ENCODE assay signal across 10 mouse cellular contexts in the genomic region with DNA sequence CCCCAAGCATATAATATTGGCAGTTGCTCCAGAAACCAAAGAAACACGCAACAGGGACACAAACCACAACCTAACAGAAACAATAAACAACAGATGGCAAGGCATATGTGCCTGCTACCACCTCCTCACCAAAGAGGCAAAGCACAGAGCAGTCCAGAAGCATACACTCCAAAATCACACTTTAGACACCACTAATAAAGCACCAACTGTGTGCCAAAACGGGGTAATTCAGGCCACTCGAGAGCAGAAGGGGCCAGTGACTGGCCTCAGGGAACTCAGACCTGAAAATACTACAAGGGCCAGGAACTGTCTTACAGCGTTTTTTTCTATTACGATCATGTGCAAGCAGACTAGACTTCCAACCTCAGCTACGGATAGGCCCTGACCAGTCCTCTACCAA. TPM values are rescaled to one million over a fixed set of nuclear protein-coding genes. Genes with fewer than 3 reads are reported as not detected.
DNase-seq lines count a peak whose midpoint lies in the region; ATAC-seq and TF ChIP-seq lines count a peak whose summit lies in the region.
"Had no signal": no experiment of that assay in that cellular context is flagged by ENCODE, and none has a peak within 500 bp of the region (broad histone marks: within the 10 kb centered on the region; RNA-seq: fewer than 3 reads in every experiment).

No protein-coding gene starts in this region.

- H3K27ac ChIP-seq in embryonic facial prominence, embryonic 13.5 days, result no peak overlapping the region
- H3K27ac ChIP-seq in embryonic facial prominence, embryonic 10.5 days (replicated peaks), result no peak overlapping the region
- H3K27ac ChIP-seq in liver, embryonic 14.5 days, result no peak overlapping the region
- H3K27ac ChIP-seq: neural tube, embryonic 13.5 days had no signal

- H3K4me2 ChIP-seq in embryonic facial prominence, embryonic 13.5 days, result peak overlapping the region; percentile 16; the same call in 1 of the 2 replicates
- peak overlapping the region; percentile 18; the same call in 1 of the 2 replicates for H3K4me2 ChIP-seq in liver, embryonic 14.5 days (ENCODE audit: low read depth)
- H3K4me2 ChIP-seq: neural tube, embryonic 13.5 days had no signal

- H3K36me3 ChIP-seq in embryonic facial prominence, embryonic 13.5 days, result no peaks in the 10 kb centered on the region
- H3K36me3 ChIP-seq in embryonic facial prominence, embryonic 10.5 days (replicated peaks), result peaks cover 3% of the 10 kb centered on the region; the same call in 1 of the 2 replicates
- H3K36me3 ChIP-seq in liver, embryonic 14.5 days (replicated peaks; ENCODE audit: control insufficient read depth, insufficient read depth, low read depth), result no peaks in the 10 kb centered on the region
- H3K36me3 ChIP-seq: neural tube, embryonic 13.5 days had no signal

- DNase-seq in embryonic facial prominence, embryonic 10.5 days (ENCODE audit: low spot score), result no peak
- peak; percentile 28 for DNase-seq in layer of hippocampus, adult 11-12 months (ENCODE audit: low spot score)
- DNase-seq in layer of hippocampus, postnatal 10 days (ENCODE audit: low spot score in 2 of 2), result no peak
- DNase-seq in cerebellum, adult 8-10 months, result peak; percentile 59
- DNase-seq in liver, embryonic 14.5 days (ENCODE audit: low read depth in 3 of 3, low spot score in 3 of 3), result no peak
- no peak for DNase-seq in testis, postnatal 10 days (ENCODE audit: low spot score)
- no peak for DNase-seq in urinary bladder, adult 18-20 months (ENCODE audit: low spot score in 2 of 2)
- DNase-seq: kidney, adult 18-20 months had no signal

- no peaks in the 10 kb centered on the region for H3K9me3 ChIP-seq in embryonic facial prominence, embryonic 13.5 days
- H3K9me3 ChIP-seq in embryonic facial prominence, embryonic 10.5 days, result no peaks in the 10 kb centered on the region
- H3K9me3 ChIP-seq in liver, embryonic 14.5 days (ENCODE audit: control insufficient read depth, low read length), result no peaks in the 10 kb centered on the region
- H3K9me3 ChIP-seq: neural tube, embryonic 13.5 days had no signal

- TF ChIP-seq EP300 in liver, embryonic 14.5 days (IDR thresholded peaks at IDR 0.05; ENCODE audit: low read depth), result no peak

- no peak for ATAC-seq in embryonic facial prominence, embryonic 13.5 days (ENCODE audit: insufficient number of reproducible peaks, insufficient read depth, low FRiP score, low TSS enrichment, low read depth)
- ATAC-seq in liver, embryonic 14.5 days (ENCODE audit: insufficient read depth), result no peak

- H3K4me3 ChIP-seq in embryonic facial prominence, embryonic 13.5 days, result no peak overlapping the region
- no peak overlapping the region for H3K4me3 ChIP-seq in embryonic facial prominence, embryonic 10.5 days
- no peak overlapping the region for H3K4me3 ChIP-seq in liver, embryonic 14.5 days (ENCODE audit: insufficient read depth in 1 of 2, low read depth in 2 of 2, low read length in 2 of 2)
- H3K4me3 ChIP-seq: neural tube, embryonic 13.5 days had no signal

- peaks cover 85% of the 10 kb centered on the region for H3K4me1 ChIP-seq in embryonic facial prominence, embryonic 13.5 days
- H3K4me1 ChIP-seq in embryonic facial prominence, embryonic 10.5 days, result peaks cover 79% of the 10 kb centered on the region
- H3K4me1 ChIP-seq in liver, embryonic 14.5 days (replicated peaks; ENCODE audit: control insufficient read depth in 2 of 2, insufficient read depth in 2 of 2, low read length in 1 of 2), result peaks cover 7 to 46% of the 10 kb centered on the region in 2 experiments; a peak in 3 of 4 replicates

- H3K27me3 ChIP-seq in embryonic facial prominence, embryonic 13.5 days, result peaks cover 12% of the 10 kb centered on the region
- peaks cover 8% of the 10 kb centered on the region; the same call in 1 of the 2 replicates for H3K27me3 ChIP-seq in embryonic facial prominence, embryonic 10.5 days (replicated peaks; ENCODE audit: low read depth, poor library complexity, severe bottlenecking)
- no peaks in the 10 kb centered on the region for H3K27me3 ChIP-seq in liver, embryonic 14.5 days (ENCODE audit: control insufficient read depth, insufficient read depth, low read length)
- H3K27me3 ChIP-seq: neural tube, embryonic 13.5 days had no signal

- whole genome bisulfite sequencing in embryonic facial prominence, embryonic 13.5 days, result 55% methylated on average over 6 of the region's 6 CpGs
- 77% methylated on average over 6 of the region's 6 CpGs for WGBS in embryonic facial prominence, embryonic 10.5 days
- WGBS in liver, embryonic 14.5 days (ENCODE audit: insufficient replicate concordance), result 62% methylated on average over 6 of the region's 6 CpGs

- no peak for TF ChIP-seq CTCF in liver, embryonic 14.5 days (IDR thresholded peaks at IDR 0.05; ENCODE audit: low read depth)

- no peak overlapping the region for H3K9ac ChIP-seq in embryonic facial prominence, embryonic 13.5 days
- H3K9ac ChIP-seq in liver, embryonic 14.5 days (replicated peaks), result no peak overlapping the region
- H3K9ac ChIP-seq: neural tube, embryonic 13.5 days had no signal

RNA-seq across cellular contexts. Expression of gene Lrig1, which starts 14.3 kb away (rescaled TPM):
- polyA plus RNA-seq in embryonic facial prominence, embryonic 13.5 days (2015; fragmentation: Nextera tagmentation; extraction: Ambion mirVana), result 17.4 and 18.9 TPM in 2 replicates
- 11.7 and 11.8 TPM in 2 replicates for polyA plus RNA-seq in embryonic facial prominence, embryonic 10.5 days (2016; fragmentation: Nextera tagmentation; extraction: Ambion mirVana)
- total RNA-seq in layer of hippocampus, postnatal 10 days (2021), result 10 to 100 TPM; 36.2 to 36.5 TPM
- polyA plus RNA-seq in liver, embryonic 14.5 days (2012; rRNA removed), result 2.7 TPM in 2 replicates
- 1.7 and 2.8 TPM in 2 replicates for polyA plus RNA-seq in liver, embryonic 14.5 days (2014; fragmentation: Nextera tagmentation; extraction: Ambion mirVana)

Comparison
In these comparisons a context has a peak if more than half of its experiments do, and no peak if none do; other contexts are left out.
1. DNase-seq: peak in layer of hippocampus, adult 11-12 months (single experiment) and cerebellum, adult 8-10 months (single experiment); none in embryonic facial prominence, embryonic 10.5 days (single experiment), layer of hippocampus, postnatal 10 days (0 of 2), liver, embryonic 14.5 days (0 of 3), testis, postnatal 10 days (single experiment) and urinary bladder, adult 18-20 months (0 of 2).